Mouse (Mus musculus): ENCODE results near the gene Nsmce1. TPM values are rescaled to one million over a fixed set of nuclear protein-coding genes. Genes with fewer than 3 reads are reported as not detected.

Gene Nsmce1
- 4.7 and 6.9 TPM in 2 replicates for polyA plus RNA-seq (2012; ENCODE audit: low replicate concordance)

GRCm38 (mm10) chr7:125490947-125491735 lies at the start of gene Nsmce1:
Gene Nsmce1 (minus strand): TSS chr7:125491596.

GRCm38 (mm10) chr7:125444464-125445401 lies 46.7 kb downstream of the Nsmce1 start, which contains the start of gene Kdm8:
Gene Kdm8 (plus strand): TSS chr7:125444676.

Other genes starting within 250 kb of the Nsmce1 start
- gene Kdm8, start 46.9 kb downstream of the Nsmce1 start, polyA plus RNA-seq (2012; ENCODE audit: low replicate concordance) = 2.3 and 2.8 TPM in 2 replicates
- gene Il4ra, start 60.5 kb upstream of the Nsmce1 start, polyA plus RNA-seq (2012; ENCODE audit: low replicate concordance) = 19.9 and 30.2 TPM in 2 replicates
- 7.2 and 19.1 TPM in 2 replicates for gene Il21r, start 111.8 kb upstream of the Nsmce1 start, polyA plus RNA-seq (2012; ENCODE audit: low replicate concordance)
- gene Gtf3c1, start 216.2 kb upstream of the Nsmce1 start, polyA plus RNA-seq (2012; ENCODE audit: low replicate concordance) = 77.0 and 116 TPM in 2 replicates
- gene D430042O09Rik, start 216.3 kb upstream of the Nsmce1 start, polyA plus RNA-seq (2012; ENCODE audit: low replicate concordance) = 1.6 and 2.8 TPM in 2 replicates